Comparison of ENCODE assay signal across 31 mouse cellular contexts in the genomic region with DNA sequence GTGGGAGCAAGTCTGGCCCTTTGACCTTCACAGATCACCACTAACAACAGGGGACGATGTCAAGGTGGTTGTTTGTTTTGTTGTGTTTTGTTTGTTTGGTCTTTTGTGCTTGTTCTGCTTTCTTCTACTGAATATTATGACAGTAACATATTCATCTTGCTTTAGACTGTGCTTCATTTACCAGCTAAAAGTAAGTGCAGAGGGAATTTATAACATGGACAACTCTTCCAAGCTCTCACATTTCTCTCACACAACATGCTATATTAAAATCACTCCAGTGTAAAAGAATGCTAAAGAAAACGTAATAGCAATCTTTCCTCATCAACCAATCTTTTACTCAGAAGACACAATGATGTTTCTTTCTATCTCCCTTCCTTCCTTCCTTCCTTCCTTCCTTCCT.
"Had no signal": no experiment of that assay in that cellular context is flagged by ENCODE, and none has a peak within 500 bp of the region (broad histone marks: within the 10 kb centered on the region; RNA-seq: fewer than 3 reads in every experiment).

No protein-coding gene starts in this region.

- H3K36me3 ChIP-seq: limb, embryonic 10.5 days; limb, embryonic 12.5 days; limb, embryonic 13.5 days; limb, embryonic 15.5 days; liver, embryonic 12.5 days; liver, embryonic 13.5 days; liver, embryonic 15.5 days; lung, embryonic 15.5 days; midbrain, embryonic 10.5 days; midbrain, embryonic 12.5 days; midbrain, embryonic 13.5 days; midbrain, embryonic 15.5 days had no signal

- H3K4me1 ChIP-seq: limb, embryonic 10.5 days; limb, embryonic 12.5 days; limb, embryonic 13.5 days; limb, embryonic 15.5 days; liver, embryonic 12.5 days; liver, embryonic 13.5 days; liver, embryonic 15.5 days; lung, embryonic 15.5 days; megakaryocyte, embryonic 14.5 days; midbrain, embryonic 10.5 days; midbrain, embryonic 12.5 days; midbrain, embryonic 13.5 days; midbrain, embryonic 15.5 days had no signal

- H3K4me2 ChIP-seq: limb, embryonic 12.5 days; limb, embryonic 13.5 days; limb, embryonic 15.5 days; liver, embryonic 11.5 days; liver, embryonic 12.5 days; liver, embryonic 13.5 days; liver, embryonic 15.5 days; lung, embryonic 14.5 days; lung, embryonic 15.5 days; midbrain, embryonic 12.5 days; midbrain, embryonic 13.5 days; midbrain, embryonic 15.5 days had no signal

- H3K27ac ChIP-seq: left cerebral cortex, adult 2 months; limb, embryonic 10.5 days; limb, embryonic 12.5 days; limb, embryonic 13.5 days; limb, embryonic 15.5 days; liver, embryonic 12.5 days; liver, embryonic 13.5 days; liver, embryonic 14.5 days; liver, embryonic 15.5 days; lung, embryonic 15.5 days; macrophage; midbrain, embryonic 10.5 days; midbrain, embryonic 12.5 days; midbrain, embryonic 13.5 days; midbrain, embryonic 15.5 days had no signal

- H3K27me3 ChIP-seq: limb, embryonic 12.5 days; limb, embryonic 13.5 days; limb, embryonic 15.5 days; liver, embryonic 12.5 days; liver, embryonic 13.5 days; liver, embryonic 15.5 days; lung, embryonic 15.5 days; megakaryocyte, embryonic 14.5 days; midbrain, embryonic 12.5 days; midbrain, embryonic 13.5 days; midbrain, embryonic 15.5 days had no signal

- DNase-seq: left cerebral cortex, postnatal 4 days; liver; liver, embryonic 13.5 days; liver, postnatal 0 days; lung, adult 18-20 months; lung, adult 2 months; lung, embryonic 14.5 days; lung, postnatal 10 days; lung, postnatal 14 days; lung, postnatal 36 days; lung, postnatal 4 days; midbrain, embryonic 14.5 days had no signal

- H3K9ac ChIP-seq: limb, embryonic 12.5 days; limb, embryonic 13.5 days; limb, embryonic 15.5 days; liver, embryonic 12.5 days; liver, embryonic 13.5 days; liver, embryonic 14.5 days; liver, embryonic 15.5 days; liver, postnatal 0 days; lung, embryonic 14.5 days; lung, embryonic 15.5 days; midbrain, embryonic 12.5 days; midbrain, embryonic 13.5 days; midbrain, embryonic 15.5 days had no signal

- H3K9me3 ChIP-seq: limb, embryonic 10.5 days; limb, embryonic 12.5 days; limb, embryonic 13.5 days; limb, embryonic 15.5 days; liver, embryonic 12.5 days; liver, embryonic 13.5 days; liver, embryonic 15.5 days; lung, embryonic 15.5 days; megakaryocyte, embryonic 14.5 days; midbrain, embryonic 10.5 days; midbrain, embryonic 12.5 days; midbrain, embryonic 13.5 days; midbrain, embryonic 15.5 days had no signal

- H3K4me3 ChIP-seq: left cerebral cortex, adult 2 months; limb, embryonic 10.5 days; limb, embryonic 12.5 days; limb, embryonic 13.5 days; limb, embryonic 15.5 days; liver, embryonic 12.5 days; liver, embryonic 13.5 days; liver, embryonic 15.5 days; lung, embryonic 15.5 days; megakaryocyte, embryonic 14.5 days; midbrain, embryonic 10.5 days; midbrain, embryonic 12.5 days; midbrain, embryonic 13.5 days; midbrain, embryonic 15.5 days; myocyte had no signal

- ATAC-seq: liver, embryonic 12.5 days; liver, postnatal 0 days; lung, postnatal 0 days; midbrain, embryonic 13.5 days; midbrain, embryonic 15.5 days; midbrain, embryonic 16.5 days had no signal
